9 mouse cellular contexts compared by ENCODE assay signal in genomic region chr1:21962896-21963864, GRCm38 (mm10). TPM values are rescaled to one million over a fixed set of nuclear protein-coding genes. Genes with fewer than 3 reads are reported as not detected.
DNase-seq lines count a peak whose midpoint lies in the region; ATAC-seq lines count a peak whose summit lies in the region.
"Had no signal": no experiment of that assay in that cellular context is flagged by ENCODE, and none has a peak within 500 bp of the region (broad histone marks: within the 10 kb centered on the region; RNA-seq: fewer than 3 reads in every experiment).

No protein-coding gene starts in this region.

- H3K4me1 ChIP-seq in neural tube, embryonic 13.5 days (replicated peaks) = peaks cover 19% of the 10 kb centered on the region

- H3K36me3 ChIP-seq in neural tube, embryonic 13.5 days = no peaks in the 10 kb centered on the region
- H3K36me3 ChIP-seq: stomach, embryonic 15.5 days had no signal

- H3K9me3 ChIP-seq in neural tube, embryonic 13.5 days = no peaks in the 10 kb centered on the region
- H3K9me3 ChIP-seq: stomach, embryonic 15.5 days had no signal

- no peak overlapping the region for H3K4me3 ChIP-seq in neural tube, embryonic 13.5 days

- H3K4me2 ChIP-seq in neural tube, embryonic 13.5 days = peak overlapping the region; percentile 96

- ATAC-seq in neural tube, embryonic 13.5 days (ENCODE audit: low read depth) = no peak
- peak; percentile 41 for ATAC-seq in megakaryocyte-erythroid progenitor cell, adult 5-6 weeks (replicated peaks; ENCODE audit: low FRiP score, low TSS enrichment, poor library complexity, severe bottlenecking)

- peaks cover 37% of the 10 kb centered on the region for H3K27me3 ChIP-seq in neural tube, embryonic 13.5 days
- H3K27me3 ChIP-seq: stomach, embryonic 15.5 days had no signal

- peak; percentile 25 for DNase-seq in embryo, embryonic 10 days (ENCODE audit: low spot score)
- DNase-seq in embryo, embryonic 9.5 days (ENCODE audit: extremely low spot score) = no peak
- DNase-seq in neural tube, embryonic 10.5 days (ENCODE audit: extremely low spot score, low spot score) = no peak
- DNase-seq in thymus, postnatal 14 days = peak; percentile 43
- no peak for DNase-seq in layer of hippocampus, adult 8-10 months (ENCODE audit: low spot score in 2 of 2)
- no peak for DNase-seq in adrenal gland, postnatal 25 days

- WGBS in neural tube, embryonic 13.5 days = 61% methylated on average over 16 of the region's 16 CpGs

- no peak overlapping the region for H3K9ac ChIP-seq in neural tube, embryonic 13.5 days
- H3K9ac ChIP-seq: stomach, embryonic 15.5 days had no signal

- no peak overlapping the region for H3K27ac ChIP-seq in neural tube, embryonic 13.5 days (replicated peaks)
- H3K27ac ChIP-seq: stomach, embryonic 15.5 days had no signal

RNA-seq across cellular contexts. Expression of gene Kcnq5, which starts 1.4 kb away (rescaled TPM):
- 1.4 and 1.6 TPM in 2 replicates for polyA plus RNA-seq in neural tube, embryonic 13.5 days (2015; fragmentation: Nextera tagmentation; extraction: Ambion mirVana)
- 0.77 and 2.6 TPM in 2 replicates for total RNA-seq in megakaryocyte-erythroid progenitor cell, adult 5-6 weeks (2014; fragmentation: Nextera tagmentation)
- total RNA-seq in megakaryocyte-erythroid progenitor cell, adult 5-6 weeks (2017) = 1.8 and 2.2 TPM in 2 replicates
- total RNA-seq in layer of hippocampus, adult 8-10 months (2022) = 10 to 100 TPM; 52.0 to 61.7 (median 59.2) TPM
- total RNA-seq in adrenal gland, postnatal 25 days (2021) = 0.58 and 0.62 TPM in 2 replicates

Comparison
In these comparisons a context has a peak if more than half of its experiments do, and no peak if none do; other contexts are left out.
1. DNase-seq: peak in embryo, embryonic 10 days (single experiment) and thymus, postnatal 14 days (single experiment); none in embryo, embryonic 9.5 days (single experiment), neural tube, embryonic 10.5 days (single experiment), layer of hippocampus, adult 8-10 months (0 of 2) and adrenal gland, postnatal 25 days (single experiment).
2. RNA of gene Kcnq5, which starts 1.4 kb away (total RNA-seq): 52.0 to 61.7 TPM in layer of hippocampus, adult 8-10 months; 0.77 to 2.6 TPM in megakaryocyte-erythroid progenitor cell, adult 5-6 weeks and 0.58 to 0.62 TPM in adrenal gland, postnatal 25 days; every median in the first group is over 10 times any median in the second.